Mouse (Mus musculus): Measurements from ENCODE around the gene Rgs10. TPM values are rescaled to one million over a fixed set of nuclear protein-coding genes. Genes with fewer than 3 reads are reported as not detected.

The Rgs10 gene
- polyA plus RNA-seq, 1 experiment from 2014 or later, result 13.8 TPM

- Histone ChIP-seq H3K4me2 (no peak overlapping the region), H3K4me1 (no peaks in the 10 kb centered on the region), H3K36me3 (no peaks in the 10 kb centered on the region), H3K4me3 (no peak overlapping the region), H3K27me3 (no peaks in the 10 kb centered on the region), H3K27ac (no peak overlapping the region), H3K9me3 (no peaks in the 10 kb centered on the region), H3K9ac (no peak overlapping the region)
- 52% methylated on average over 1 of the region's 1 CpGs for WGBS
- ATAC-seq (ENCODE audit: insufficient number of reproducible peaks, low FRiP score, low TSS enrichment, low read depth), result no peak
Observed at GRCm38 (mm10) chr7:128433213-128433612, 14.7 kb upstream of the Rgs10 start.

- Histone ChIP-seq H3K36me3 (no peaks in the 10 kb centered on the region), H3K4me3 (no peak overlapping the region), H3K4me2 (no peak overlapping the region), H3K9me3 (no peaks in the 10 kb centered on the region), H3K27ac (no peak overlapping the region), H3K27me3 (no peaks in the 10 kb centered on the region), H3K9ac (no peak overlapping the region), H3K4me1 (no peaks in the 10 kb centered on the region)
- WGBS, result 64% methylated on average over 10 of the region's 10 CpGs
- no peak for ATAC-seq (ENCODE audit: insufficient number of reproducible peaks, low FRiP score, low TSS enrichment, low read depth)
Observed at GRCm38 (mm10) chr7:128432574-128432973, 14.0 kb upstream of the Rgs10 start.

GRCm38 (mm10) chr7:128422491-128422890 lies 3.9 kb upstream of the Rgs10 start:
- WGBS, result 66% methylated on average over 3 of the region's 3 CpGs
- Histone ChIP-seq H3K9me3 (no peaks in the 10 kb centered on the region), H3K27me3 (peaks cover 52% of the 10 kb centered on the region), H3K4me1 (peaks cover 15% of the 10 kb centered on the region), H3K36me3 (no peaks in the 10 kb centered on the region), H3K9ac (no peak overlapping the region), H3K4me3 (no peak overlapping the region), H3K4me2 (no peak overlapping the region), H3K27ac (no peak overlapping the region)
- no peak for ATAC-seq (ENCODE audit: insufficient number of reproducible peaks, low FRiP score, low TSS enrichment, low read depth)

- H3K4me1 ChIP-seq, result peaks cover 20% of the 10 kb centered on the region
- no peaks in the 10 kb centered on the region for H3K9me3 ChIP-seq
- 76% methylated on average over 7 of the region's 7 CpGs for WGBS
- ATAC-seq (ENCODE audit: insufficient number of reproducible peaks, low FRiP score, low TSS enrichment, low read depth), result no peak
- no peaks in the 10 kb centered on the region for H3K36me3 ChIP-seq
- peaks cover 60% of the 10 kb centered on the region for H3K27me3 ChIP-seq
- no peak overlapping the region for H3K4me2 ChIP-seq
- H3K4me3 ChIP-seq, result no peak overlapping the region
- no peak overlapping the region for H3K27ac ChIP-seq
- H3K9ac ChIP-seq, result no peak overlapping the region
Observed at GRCm38 (mm10) chr7:128421701-128422100, 3.1 kb upstream of the Rgs10 start.

GRCm38 (mm10) chr7:128419690-128420089 lies 1.1 kb upstream of the Rgs10 start:
- Histone ChIP-seq H3K27me3 (peaks cover 79% of the 10 kb centered on the region), H3K9me3 (no peaks in the 10 kb centered on the region), H3K27ac (no peak overlapping the region), H3K4me2 (no peak overlapping the region), H3K36me3 (no peaks in the 10 kb centered on the region), H3K9ac (no peak overlapping the region), H3K4me1 (peaks cover 20% of the 10 kb centered on the region), H3K4me3 (no peak overlapping the region)
- 18% methylated on average over 9 of the region's 9 CpGs for WGBS
- ATAC-seq (ENCODE audit: insufficient number of reproducible peaks, low FRiP score, low TSS enrichment, low read depth), result no peak

GRCm38 (mm10) chr7:128417226-128417929 lies 1.2 kb downstream of the Rgs10 start:
- H3K27me3 ChIP-seq, result peaks cover 83% of the 10 kb centered on the region
- H3K9ac ChIP-seq, result peak overlapping the region; percentile 51; the same call in 1 of the 2 replicates
- 3% methylated on average over 32 of the region's 32 CpGs for WGBS
- no peak overlapping the region for H3K27ac ChIP-seq
- H3K9me3 ChIP-seq, result no peaks in the 10 kb centered on the region
- H3K36me3 ChIP-seq, result no peaks in the 10 kb centered on the region
- peaks cover 20% of the 10 kb centered on the region for H3K4me1 ChIP-seq
- peak overlapping the region; percentile 70 for H3K4me3 ChIP-seq
- peak overlapping the region; percentile 99 for H3K4me2 ChIP-seq
- ATAC-seq (ENCODE audit: insufficient number of reproducible peaks, low FRiP score, low TSS enrichment, low read depth), result no peak

- Histone ChIP-seq H3K27me3 (peaks cover 79% of the 10 kb centered on the region), H3K4me1 (peaks cover 20% of the 10 kb centered on the region), H3K36me3 (no peaks in the 10 kb centered on the region), H3K4me2 (no peak overlapping the region), H3K27ac (no peak overlapping the region), H3K9me3 (no peaks in the 10 kb centered on the region), H3K4me3 (peak overlapping the region; percentile 70; the same call in 1 of the 2 replicates), H3K9ac (no peak overlapping the region)
- no peak for ATAC-seq (ENCODE audit: insufficient number of reproducible peaks, low FRiP score, low TSS enrichment, low read depth)
- 66% methylated on average over 6 of the region's 6 CpGs for WGBS
Observed at GRCm38 (mm10) chr7:128416664-128417063, 1.9 kb downstream of the Rgs10 start.

GRCm38 (mm10) chr7:128414433-128414832 lies 4.1 kb downstream of the Rgs10 start:
- Histone ChIP-seq H3K9me3 (no peaks in the 10 kb centered on the region), H3K9ac (no peak overlapping the region), H3K27me3 (peaks cover 59% of the 10 kb centered on the region), H3K36me3 (no peaks in the 10 kb centered on the region), H3K4me3 (no peak overlapping the region), H3K4me1 (peaks cover 18% of the 10 kb centered on the region), H3K27ac (no peak overlapping the region), H3K4me2 (no peak overlapping the region)
- WGBS, result 38% methylated on average over 8 of the region's 8 CpGs
- ATAC-seq (ENCODE audit: insufficient number of reproducible peaks, low FRiP score, low TSS enrichment, low read depth), result no peak

- Histone ChIP-seq H3K4me2 (no peak overlapping the region), H3K27ac (no peak overlapping the region), H3K9ac (no peak overlapping the region), H3K9me3 (no peaks in the 10 kb centered on the region), H3K4me1 (peaks cover 3% of the 10 kb centered on the region), H3K4me3 (no peak overlapping the region), H3K36me3 (no peaks in the 10 kb centered on the region), H3K27me3 (peaks cover 38% of the 10 kb centered on the region)
- no peak for ATAC-seq (ENCODE audit: insufficient number of reproducible peaks, low FRiP score, low TSS enrichment, low read depth)
- WGBS, result 66% methylated on average over 10 of the region's 10 CpGs
Observed at GRCm38 (mm10) chr7:128412071-128412833, 6.3 kb downstream of the Rgs10 start.

GRCm38 (mm10) chr7:128410708-128411413 lies 7.7 kb downstream of the Rgs10 start:
- no peaks in the 10 kb centered on the region for H3K9me3 ChIP-seq
- no peak overlapping the region for H3K27ac ChIP-seq
- H3K36me3 ChIP-seq, result no peaks in the 10 kb centered on the region
- WGBS, result 47% methylated on average over 11 of the region's 11 CpGs
- H3K9ac ChIP-seq, result no peak overlapping the region
- no peaks in the 10 kb centered on the region for H3K4me1 ChIP-seq
- H3K4me2 ChIP-seq, result no peak overlapping the region
- peaks cover 25% of the 10 kb centered on the region for H3K27me3 ChIP-seq
- ATAC-seq (ENCODE audit: insufficient number of reproducible peaks, low FRiP score, low TSS enrichment, low read depth), result no peak
- no peak overlapping the region for H3K4me3 ChIP-seq

GRCm38 (mm10) chr7:128408265-128408664 lies 10.3 kb downstream of the Rgs10 start:
- H3K27ac ChIP-seq, result no peak overlapping the region
- WGBS, result 91% methylated on average over 5 of the region's 5 CpGs
- no peaks in the 10 kb centered on the region for H3K36me3 ChIP-seq
- H3K4me1 ChIP-seq, result no peaks in the 10 kb centered on the region
- no peak overlapping the region for H3K4me3 ChIP-seq
- no peaks in the 10 kb centered on the region for H3K9me3 ChIP-seq
- no peak overlapping the region for H3K9ac ChIP-seq
- no peak for ATAC-seq (ENCODE audit: insufficient number of reproducible peaks, low FRiP score, low TSS enrichment, low read depth)
- no peak overlapping the region for H3K4me2 ChIP-seq
- 0 out of 2 replicates have a peak, but pooled peaks cover under 1% of the 10 kb centered on the region for H3K27me3 ChIP-seq

- no peak overlapping the region for H3K9ac ChIP-seq
- WGBS, result 86% methylated on average over 6 of the region's 6 CpGs
- H3K4me3 ChIP-seq, result no peak overlapping the region
- H3K27me3 ChIP-seq, result no peaks in the 10 kb centered on the region
- H3K36me3 ChIP-seq, result no peaks in the 10 kb centered on the region
- H3K27ac ChIP-seq, result no peak overlapping the region
- H3K9me3 ChIP-seq, result no peaks in the 10 kb centered on the region
- no peaks in the 10 kb centered on the region for H3K4me1 ChIP-seq
- no peak overlapping the region for H3K4me2 ChIP-seq
- ATAC-seq (ENCODE audit: insufficient number of reproducible peaks, low FRiP score, low TSS enrichment, low read depth), result no peak
Observed at GRCm38 (mm10) chr7:128403988-128404387, 14.6 kb downstream of the Rgs10 start.

Data from limb, embryonic 15.5 days (tissue).